Mouse (Mus musculus): ENCODE data around the gene Bcas1.

Bcas1 gene

DNA sequence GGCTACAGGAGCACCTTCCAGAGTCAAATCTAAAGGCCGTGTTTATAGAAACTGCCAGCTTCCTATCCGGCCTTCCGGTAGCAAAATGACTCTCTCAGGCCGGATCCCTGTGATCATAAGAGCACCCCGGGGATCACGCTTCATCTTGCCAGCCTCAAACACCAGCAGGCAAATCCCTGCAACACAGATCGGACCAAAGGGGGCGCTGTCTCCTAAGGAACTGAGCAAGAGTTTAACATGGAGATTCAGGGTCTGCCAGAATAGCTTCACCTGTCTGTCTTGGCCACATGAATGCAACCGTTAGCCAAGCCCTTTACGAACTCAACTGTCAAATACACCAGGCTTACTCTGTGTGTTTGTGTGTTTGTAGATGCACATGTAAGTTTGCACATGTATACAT, 8.9 kb downstream of the Bcas1 start:
- DNase-seq (ENCODE audit: low spot score in 2 of 2), result no peak

DNA sequence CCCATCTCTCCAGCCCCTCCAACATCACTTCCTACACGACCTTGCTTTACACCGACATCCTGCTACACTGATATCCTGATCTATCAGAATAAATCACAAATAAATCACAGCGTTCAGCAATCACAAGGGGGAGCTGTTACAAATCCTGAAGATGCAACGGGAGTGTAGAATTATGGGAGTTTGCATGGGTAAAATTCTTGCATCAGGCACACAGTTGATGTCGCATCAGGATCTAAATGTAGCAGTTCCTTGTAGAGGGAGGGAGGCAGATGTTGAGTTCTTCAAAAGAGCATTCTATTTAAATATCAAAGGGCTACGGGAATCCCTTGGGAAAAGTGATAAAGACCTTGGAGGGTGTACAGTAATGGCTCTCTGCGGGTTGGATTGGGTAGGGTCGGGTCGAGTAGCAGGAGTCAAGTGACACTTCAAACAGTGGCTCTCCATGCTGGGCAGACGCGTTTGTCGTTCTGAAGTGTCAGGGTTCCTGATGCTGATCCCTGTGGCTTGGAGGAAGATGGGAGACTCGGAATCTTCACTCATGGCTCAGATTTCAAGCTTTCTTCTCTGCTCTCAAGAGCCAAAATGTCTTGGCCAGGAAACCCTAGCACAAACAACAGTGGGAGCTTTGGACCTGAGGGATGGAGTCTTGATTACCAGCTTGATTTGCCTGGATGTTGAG, 16.0 kb downstream of the Bcas1 start:
- DNase-seq (ENCODE audit: low spot score in 2 of 2), result no peak

DNA sequence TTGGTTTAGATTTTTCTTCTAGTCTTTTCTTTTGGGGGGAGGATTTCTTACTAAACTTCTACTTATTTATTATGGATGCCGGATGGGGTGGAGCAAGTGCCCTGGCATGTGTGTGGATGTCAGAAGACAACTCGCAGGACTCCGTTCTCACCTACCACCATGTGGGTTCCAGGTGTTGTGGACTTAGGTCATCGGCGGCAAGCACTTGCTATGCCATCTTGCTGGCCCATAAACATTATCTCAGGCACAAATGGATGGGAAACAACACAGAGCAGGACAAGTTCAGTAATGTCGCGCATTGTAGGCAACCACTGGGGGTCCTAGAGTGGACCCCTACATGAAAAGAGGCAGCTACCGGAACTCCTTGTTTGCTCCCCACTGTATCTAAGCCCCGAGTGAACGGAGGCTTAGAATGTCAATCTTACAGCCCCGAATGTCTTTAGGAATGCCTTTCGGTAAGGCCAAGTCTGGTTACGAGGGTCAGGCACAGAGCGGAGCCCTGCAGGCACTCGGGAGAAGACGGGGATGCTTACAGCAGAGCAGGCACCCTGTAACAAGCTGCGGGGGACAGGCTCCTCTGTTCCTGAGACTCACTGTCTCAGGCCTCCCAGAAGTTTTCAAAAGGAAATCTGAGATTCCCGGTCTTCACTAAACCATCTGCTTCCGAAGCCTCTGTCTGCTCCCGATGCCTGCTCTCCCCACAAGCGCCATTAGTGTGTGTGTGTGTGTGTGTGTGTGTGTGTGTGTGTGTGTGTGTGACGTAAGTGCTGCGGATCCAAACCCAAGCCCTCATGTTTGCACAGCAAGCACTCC, 16.8 kb downstream of the Bcas1 start:
- DNase-seq (ENCODE audit: low spot score in 2 of 2), result no peak

DNA sequence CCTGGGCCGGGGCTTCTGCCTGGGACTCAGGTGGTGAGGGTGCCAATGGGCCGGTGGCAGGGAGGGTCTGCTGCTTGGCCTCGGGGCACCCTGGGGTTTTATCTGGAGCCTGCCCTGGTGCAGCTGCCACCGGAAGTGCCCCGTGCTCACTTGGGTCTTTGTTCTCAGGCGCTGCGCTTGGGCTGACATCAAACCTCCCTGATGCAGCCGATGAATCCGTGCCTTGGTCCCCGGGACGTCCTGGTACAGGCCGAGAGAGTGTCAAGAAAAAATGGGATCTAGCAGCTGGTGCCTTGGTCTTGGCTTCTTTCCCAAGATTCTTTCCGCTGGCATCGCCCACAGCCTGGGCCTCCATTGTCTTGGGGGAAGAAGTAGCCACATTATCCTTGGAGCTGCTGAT, 21.2 kb downstream of the Bcas1 start:
- no peak for DNase-seq (ENCODE audit: low spot score in 2 of 2)

DNA sequence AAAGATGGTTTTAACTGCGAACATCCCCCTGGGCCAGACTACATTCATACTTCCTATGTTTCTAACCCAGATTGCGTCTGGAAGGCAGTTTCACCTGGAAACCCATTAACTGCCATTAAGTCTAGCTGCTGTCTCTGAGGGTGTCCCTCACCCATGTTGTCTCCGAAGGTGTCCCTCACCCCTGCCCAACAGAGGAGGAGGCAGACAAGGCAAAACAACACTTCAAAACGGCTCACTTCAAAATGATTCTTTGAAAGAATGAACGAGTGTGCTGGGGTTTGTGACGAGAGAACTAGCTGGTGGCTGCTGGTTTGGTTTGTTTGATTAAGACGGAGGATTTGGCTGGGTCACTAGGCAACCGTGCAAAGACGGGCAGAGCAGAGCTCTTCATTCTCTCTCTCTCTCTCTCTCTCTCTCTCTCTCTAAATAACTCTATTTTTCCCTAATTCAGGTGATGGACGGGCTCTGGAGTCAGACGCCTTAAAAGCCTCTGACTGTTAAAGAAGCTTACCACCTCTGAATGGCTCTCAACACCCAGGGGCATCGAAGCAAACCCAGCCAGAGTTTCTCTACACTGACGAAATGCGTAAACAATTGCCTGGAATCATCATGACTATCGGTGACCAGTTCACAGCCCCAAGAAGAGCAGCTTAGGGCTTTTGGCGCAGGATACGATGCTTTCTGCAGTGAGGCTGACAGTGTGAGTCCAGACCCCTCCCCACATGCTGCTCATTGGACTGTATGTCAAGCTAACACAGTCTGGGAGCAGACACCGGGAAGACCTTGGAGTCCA, 22.7 kb downstream of the Bcas1 start:
- DNase-seq (ENCODE audit: low spot score in 2 of 2), result no peak

DNA sequence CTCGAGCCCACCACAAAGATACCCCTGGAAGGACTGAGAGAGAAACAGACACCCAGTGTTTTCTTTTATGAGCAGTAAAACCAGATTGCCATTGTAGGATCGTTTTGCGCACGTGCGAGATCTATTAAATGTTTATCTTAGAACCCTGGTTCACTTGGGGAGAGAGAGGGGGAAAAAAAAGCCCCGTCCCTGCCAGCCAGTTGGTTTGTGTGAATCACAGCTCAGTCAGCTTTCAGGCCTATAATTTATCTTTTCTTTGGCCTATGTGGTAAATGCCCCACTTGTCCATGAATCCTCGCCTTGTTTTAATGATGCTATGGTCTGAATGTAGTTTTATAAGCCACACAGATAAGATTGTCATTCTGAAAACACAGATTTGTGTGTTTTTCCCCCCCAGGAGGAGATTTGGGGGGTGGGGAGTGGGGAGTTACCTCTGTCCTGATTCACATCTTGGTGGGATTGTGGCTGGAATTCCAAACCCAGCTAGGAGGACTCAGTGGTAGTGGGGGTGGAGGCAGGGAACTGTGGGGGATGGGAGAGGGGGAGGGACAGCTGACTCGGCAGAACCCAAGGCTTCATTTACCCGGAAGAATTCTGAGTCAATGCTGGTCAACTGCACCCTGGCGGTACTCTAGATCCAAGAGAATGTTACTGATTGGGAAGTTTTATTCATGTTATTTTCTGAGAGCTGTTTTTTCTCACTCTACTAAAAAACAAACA, 23.8 kb downstream of the Bcas1 start:
- DNase-seq (ENCODE audit: low spot score in 2 of 2), result no peak

DNA sequence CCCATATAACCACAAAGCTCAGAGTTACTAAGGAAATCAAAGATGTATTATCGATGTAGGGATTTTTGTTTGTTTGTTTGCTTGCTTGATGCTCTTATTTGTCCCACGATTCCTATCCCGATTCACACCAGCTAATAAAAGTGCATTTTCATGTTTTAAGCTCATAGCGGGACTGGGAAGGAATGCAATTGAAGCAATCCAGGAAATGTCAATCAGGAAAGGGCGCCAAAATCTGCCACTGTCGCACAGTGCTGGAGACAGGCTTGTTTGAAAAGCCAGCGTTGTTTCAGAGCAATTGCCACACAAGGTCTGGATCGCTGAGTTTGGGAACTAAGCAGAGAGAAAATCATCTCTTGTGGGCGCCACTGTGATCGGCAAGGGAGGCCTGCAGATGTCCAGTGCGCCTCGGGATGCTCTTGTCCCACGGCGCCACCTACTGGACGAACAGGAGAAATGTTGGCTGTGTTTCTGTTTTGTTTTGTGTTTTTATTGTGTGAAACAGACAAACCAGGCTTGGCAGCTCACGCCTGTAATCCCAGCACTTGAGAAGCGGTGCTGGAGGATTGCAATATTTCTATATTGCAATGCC, 26.3 kb downstream of the Bcas1 start:
- peak; percentile 44 to 84 for DNase-seq (ENCODE audit: low spot score in 2 of 2)

DNA sequence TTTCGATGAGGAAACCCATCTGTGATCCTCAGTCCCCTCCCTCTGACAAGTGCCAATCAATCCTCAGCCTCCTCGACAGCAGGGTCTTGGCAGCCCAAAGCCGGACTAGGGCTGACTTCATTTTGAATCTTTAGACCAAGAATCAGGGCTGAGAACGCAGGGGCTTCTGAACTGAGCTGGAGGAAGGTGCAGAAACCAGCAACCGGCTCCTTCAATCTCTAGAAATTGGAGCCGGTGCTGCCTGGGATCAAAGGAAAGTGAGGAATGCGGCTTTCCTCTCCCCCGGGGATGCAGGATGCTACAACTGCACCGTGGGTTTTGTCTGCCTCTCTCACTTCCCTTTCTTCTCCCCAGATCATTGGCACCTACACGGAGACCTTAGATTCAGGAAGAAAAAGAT, 27.0 kb downstream of the Bcas1 start:
- no peak for DNase-seq (ENCODE audit: low spot score in 2 of 2)

DNA sequence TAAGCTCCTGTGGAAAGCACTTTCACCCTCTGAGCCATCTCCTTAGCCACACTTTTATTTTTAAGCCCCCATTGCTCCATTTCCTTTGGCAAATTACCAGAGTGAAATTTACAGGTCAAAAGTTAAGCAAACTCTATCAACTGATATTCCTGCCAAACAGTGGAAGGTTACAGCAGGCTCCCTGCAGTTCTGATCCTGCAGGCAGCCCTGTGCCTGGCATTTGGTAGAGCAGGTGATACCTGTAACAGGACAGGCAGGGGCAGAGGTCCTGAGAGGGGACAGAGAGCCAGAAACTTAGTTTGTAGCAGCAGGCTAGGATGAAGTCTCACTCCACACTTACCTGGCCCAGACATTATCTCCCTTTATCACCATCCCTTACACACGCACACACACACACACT, 35.7 kb downstream of the Bcas1 start:
- DNase-seq (ENCODE audit: low spot score in 2 of 2), result no peak

DNA sequence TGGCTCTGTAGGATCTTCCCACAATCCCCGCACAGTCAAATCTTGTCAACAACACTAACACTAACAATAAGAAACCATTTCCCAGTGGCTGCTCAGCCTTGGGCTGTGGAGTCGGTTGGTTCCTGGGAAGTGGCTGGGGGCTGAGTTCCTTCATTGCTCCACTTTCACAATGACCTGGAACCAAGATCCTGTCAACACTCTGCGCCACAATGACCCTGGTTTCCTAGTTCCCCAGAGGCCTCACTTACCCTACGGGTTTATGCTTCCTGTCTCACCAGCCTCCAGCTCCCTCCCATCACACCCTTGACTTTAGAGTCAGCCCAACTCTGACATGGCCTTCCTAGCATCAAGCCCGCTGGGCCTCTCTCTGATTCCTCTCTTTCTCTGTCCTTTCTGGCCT, 39.3 kb downstream of the Bcas1 start:
- DNase-seq (ENCODE audit: low spot score in 2 of 2), result no peak

DNA sequence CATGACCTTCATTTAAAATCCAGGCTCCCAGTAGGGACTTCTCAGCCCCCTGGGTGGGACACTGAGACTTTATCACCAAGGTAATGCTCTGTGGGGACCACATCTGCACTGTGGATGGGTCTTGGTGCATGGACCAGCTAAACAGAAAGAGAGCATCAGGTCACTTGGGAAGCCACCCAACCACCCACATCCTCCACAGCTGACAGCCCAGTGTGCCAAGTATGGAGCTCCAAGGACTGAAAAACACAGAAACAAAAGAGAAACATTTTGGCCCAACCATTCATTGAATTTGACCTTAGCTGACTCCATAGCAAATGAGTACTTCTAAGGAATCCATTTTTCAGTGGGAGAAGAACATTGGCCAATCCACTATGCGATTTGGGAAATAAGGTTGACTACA, 42.1 kb downstream of the Bcas1 start:
- no peak for DNase-seq (ENCODE audit: low spot score in 2 of 2)

DNA sequence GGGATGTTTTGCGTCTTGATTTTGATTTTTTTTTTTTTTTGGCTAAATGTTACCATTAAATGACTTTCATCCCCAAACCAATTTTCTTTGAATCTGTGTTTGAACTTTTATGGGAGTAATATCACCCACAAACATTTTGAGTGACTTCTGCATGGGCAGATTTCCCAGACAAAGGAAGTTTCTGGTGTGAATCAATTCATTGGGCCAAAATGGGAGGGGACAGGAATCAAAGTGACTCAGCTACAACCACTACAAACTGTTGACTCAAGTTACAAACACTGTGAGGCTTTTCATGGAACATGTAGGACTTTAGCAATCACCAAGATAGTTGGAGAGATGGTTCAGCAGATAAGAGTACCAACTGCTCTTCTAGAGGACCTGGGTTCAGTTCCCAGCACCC, 42.9 kb downstream of the Bcas1 start:
- DNase-seq (ENCODE audit: low spot score in 2 of 2), result no peak

DNA sequence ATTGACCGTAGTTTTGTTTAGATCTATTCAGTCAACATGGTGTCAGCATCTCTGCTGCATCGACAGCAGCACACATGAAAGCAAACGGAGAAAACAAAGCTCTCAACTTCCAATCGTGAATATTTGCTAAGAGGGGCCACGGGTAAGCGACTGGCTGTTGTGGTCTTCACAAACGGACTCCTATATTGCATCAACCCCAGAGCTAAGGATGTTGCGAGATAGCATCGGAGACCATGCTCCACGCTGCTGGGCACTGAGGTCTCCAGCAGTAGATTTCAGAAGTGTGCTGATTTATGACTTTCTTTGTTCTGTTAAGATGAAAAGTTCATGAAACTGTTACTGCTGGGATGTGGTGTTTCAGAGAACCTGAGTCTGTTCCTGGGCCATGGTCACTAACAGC, 54.3 kb downstream of the Bcas1 start:
- no peak for DNase-seq (ENCODE audit: low spot score in 2 of 2)

DNA sequence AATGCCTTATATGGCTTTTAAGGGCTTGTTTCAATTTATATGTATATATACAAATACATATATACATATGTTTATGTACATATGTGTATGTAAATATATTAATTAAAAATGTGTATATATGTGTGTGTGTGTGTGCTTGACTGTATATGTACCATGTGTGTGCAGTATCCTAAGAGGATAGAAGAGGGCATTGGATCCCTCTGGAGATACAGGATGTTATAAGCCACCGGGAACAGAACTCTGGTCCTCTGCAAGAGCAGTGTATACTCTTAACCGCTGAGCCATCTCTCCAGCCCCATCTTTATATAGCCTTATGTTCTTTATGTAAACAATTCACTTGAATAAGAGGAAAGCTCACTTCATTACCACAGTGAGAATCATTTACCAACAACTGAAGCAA, 62.0 kb downstream of the Bcas1 start:
- DNase-seq (ENCODE audit: low spot score in 2 of 2), result no peak

DNA sequence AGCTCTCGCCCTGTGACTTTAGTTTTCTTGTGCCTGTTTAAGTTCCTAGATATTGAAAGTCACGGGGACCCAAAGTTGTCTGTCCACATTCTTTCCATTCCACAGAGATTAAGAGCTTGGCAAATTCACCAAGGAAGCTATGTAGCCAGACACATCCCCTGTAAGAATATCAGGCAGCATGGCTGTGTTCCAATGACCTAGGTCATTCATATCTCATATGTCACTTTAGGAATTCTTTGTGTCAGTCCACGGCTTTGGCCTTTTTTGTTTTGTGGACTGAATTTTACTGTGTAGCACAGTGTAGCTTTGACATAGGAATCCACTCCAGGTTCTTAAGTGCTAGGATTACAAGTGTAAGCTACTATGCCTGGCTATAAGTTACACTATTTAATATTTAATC, 62.4 kb downstream of the Bcas1 start:
- no peak for DNase-seq (ENCODE audit: low spot score in 2 of 2)

DNA sequence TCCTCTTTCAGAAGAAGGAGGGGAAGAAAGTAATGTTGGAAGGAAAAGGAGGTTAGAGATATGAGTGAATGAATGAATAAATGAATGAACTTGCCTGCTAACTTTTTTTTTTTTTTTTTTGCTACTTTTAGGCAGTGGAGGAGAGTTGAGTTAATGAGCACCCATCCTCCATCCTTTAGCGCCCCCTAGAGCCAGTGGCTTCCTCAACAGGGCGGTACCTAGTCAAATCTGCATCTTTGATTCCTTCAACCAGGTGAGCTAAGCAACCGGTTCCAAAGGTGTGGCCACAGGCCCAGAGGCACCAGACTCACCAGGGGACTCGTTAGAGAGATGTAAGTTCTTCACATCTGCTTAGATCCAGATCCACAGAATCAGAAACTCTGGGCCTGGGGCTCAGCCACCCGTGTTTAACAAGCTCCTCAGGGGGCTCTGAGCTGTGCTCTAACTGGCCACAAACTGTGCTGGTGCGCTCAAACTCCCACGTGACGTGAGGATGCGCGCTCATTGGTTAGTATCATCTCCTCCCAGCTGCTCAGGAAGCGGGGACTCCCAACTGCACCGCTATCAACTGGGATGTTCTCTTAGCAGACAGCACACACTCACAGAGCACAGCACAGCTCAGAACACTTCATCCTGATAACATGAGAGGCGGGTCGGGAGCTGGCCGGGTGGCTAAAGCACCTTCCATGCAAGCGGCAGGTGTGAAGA, 70.8 kb downstream of the Bcas1 start:
- DNase-seq (ENCODE audit: low spot score in 2 of 2), result no peak

DNA sequence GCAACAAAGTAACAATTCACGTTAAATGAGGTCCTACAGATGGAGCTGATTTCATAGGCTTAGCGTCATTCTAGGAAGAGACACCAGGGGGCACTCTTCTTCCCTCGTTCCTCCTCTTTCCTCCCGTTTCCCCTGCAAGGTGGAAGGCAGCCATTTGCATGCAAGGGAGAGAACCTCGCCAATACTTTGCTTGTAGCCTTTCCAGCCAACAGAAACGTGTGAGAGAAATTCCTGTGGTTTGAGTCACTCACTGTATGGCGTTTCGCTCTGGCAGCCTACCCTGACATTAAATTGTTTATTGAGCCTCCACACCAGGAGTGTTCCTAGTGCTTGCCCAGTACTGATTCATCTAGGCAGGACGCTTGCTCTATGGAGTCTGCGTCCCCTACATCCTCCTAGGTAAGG, 72.7 kb downstream of the Bcas1 start:
- no peak for DNase-seq (ENCODE audit: low spot score in 2 of 2)

DNA sequence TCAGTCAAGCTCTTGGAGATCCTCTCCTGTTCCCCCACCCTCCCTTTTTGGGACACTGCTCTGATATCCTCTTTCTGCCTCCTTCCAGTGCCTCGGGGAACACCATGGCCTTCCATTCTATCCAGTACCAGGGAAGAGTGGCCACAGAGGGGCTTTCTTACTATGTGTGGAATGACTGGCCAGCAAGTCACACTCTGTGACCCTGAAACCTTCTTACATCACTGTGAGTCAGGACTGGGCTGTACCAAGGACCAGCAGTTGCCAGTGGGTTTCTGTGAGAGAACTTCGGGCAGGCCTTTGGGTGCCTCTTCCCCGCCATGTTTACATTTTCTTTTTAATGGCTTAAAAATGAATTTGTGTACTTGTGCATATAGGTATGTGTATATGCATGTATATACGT, 75.4 kb downstream of the Bcas1 start:
- DNase-seq (ENCODE audit: low spot score in 2 of 2), result no peak

DNA sequence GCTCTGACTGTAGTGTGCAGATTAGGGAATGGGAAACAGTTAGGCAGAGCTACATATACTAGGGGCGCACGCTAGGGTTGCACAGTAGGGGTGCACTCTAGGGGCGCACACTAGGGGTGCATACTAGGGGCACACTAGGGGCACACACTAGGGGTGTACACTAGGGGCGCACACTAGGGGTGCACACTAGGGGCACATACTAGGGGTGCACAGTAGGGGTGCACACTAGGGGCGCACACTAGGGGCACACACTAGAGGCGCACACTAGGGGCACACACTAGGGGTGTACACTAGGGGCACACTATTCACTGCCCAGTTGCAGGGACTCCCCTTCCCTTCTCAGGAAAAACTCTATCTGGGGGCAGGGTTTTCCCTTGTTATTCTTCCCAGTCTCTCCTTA, 75.8 kb downstream of the Bcas1 start:
- no peak for DNase-seq (ENCODE audit: low spot score in 2 of 2)

DNA sequence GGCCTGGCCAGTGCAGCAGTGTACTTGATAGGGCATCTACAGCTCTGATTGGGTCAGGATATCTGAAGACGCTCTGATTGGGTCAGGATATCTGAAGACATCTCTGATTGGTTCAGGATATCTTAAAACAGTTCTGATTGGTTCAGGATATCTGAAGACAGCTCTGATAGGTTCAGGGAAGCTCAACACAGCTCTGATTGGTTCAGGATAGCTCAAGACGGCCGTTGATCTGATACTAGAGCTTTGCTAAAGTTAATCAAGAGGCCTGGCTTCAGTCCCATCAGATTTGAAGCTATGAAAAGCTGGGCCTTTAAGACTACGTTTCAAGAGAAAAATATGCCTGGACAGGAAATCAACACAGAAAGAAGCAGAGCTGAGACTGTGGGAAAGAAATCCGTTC, 77.9 kb downstream of the Bcas1 start:
- no peak for DNase-seq (ENCODE audit: low spot score in 2 of 2)

DNA sequence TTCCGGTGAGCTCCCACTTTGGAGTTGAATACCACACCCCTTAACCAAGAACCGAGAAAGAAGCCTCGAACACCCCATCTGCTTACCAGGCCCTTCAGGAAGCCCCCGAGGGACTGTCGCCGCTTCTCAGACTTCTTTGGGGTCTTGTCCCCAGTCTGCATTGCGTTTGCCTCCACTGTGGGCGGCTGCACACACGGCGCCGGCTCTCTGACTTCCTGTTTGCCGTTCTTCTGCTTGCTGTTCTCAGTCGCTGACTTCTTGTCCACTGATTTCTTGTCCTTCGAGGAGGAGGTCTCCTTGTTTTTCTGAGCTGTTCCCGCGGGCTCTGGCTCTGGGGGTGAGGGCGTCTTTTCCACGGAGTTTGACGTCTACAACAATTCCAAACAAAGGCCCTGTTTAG, 78.5 kb downstream of the Bcas1 start:
- no peak for DNase-seq (ENCODE audit: low spot score in 2 of 2)

Measured in spleen, postnatal 4 days (tissue).